Mouse (Mus musculus): Measurements from ENCODE around the gene Obox7. TPM values are rescaled to one million over a fixed set of nuclear protein-coding genes. Genes with fewer than 3 reads are reported as not detected.
"Not testable (repeated sequence)": the region's sequence is repeated elsewhere in the genome, so short reads cannot be mapped to it uniquely, and the experiment has no call there.

Obox7 gene
- not detected for total RNA-seq (2021)
- long read RNA-seq, experiment 1: 0 reads
- long read RNA-seq, experiment 2: 0 reads

GRCm38 (mm10) chr7:14659196-14659595, at the start of gene Obox7:
Gene Obox7 (plus strand): TSS chr7:14659496.
- DNase-seq: not testable (repeated sequence)

- DNase-seq: peak; percentile 9
Observed at GRCm38 (mm10) chr7:14622556-14623542, 36.4 kb upstream of the Obox7 start.

Other genes with a start within 250 kb of the Obox7 start
- not detected for gene Sult2a8, start 212.7 kb upstream of the Obox7 start, total RNA-seq (2021)
- not detected for gene Sult2a7, start 165.3 kb upstream of the Obox7 start, total RNA-seq (2021)
- under 1 TPM in 1 of 2 experiments, not detected in 1; 0.11 TPM for gene Vmn1r90, start 96.0 kb upstream of the Obox7 start, total RNA-seq (2021)

Measured in gastrocnemius, postnatal 25 days (tissue).